Mouse (Mus musculus): ENCODE measurements around the gene Fam107a. TPM values are rescaled to one million over a fixed set of nuclear protein-coding genes. Genes with fewer than 3 reads are reported as not detected.

Gene Fam107a
- total RNA-seq, 2 experiments from 2014 or later: 284 to 286 TPM

DNA sequence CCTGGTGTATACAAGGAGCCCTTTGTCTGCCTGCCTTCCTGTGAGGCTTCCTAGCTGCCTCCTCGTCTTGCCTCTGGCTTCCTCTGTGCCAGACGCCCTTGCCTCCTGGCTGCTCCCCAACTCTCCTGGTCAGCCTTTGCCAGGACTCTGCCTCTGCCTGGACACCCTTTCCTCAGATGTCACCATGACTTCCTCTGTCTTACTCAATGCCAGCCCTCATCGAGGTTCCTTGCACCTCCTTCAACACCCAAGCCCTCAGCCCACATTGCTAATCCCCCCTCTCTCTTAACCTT lies 59.5 kb downstream of the Fam107a start:
- no peak for DNase-seq (ENCODE audit: extremely low spot score in 1 of 2, low spot score in 1 of 2)

DNA sequence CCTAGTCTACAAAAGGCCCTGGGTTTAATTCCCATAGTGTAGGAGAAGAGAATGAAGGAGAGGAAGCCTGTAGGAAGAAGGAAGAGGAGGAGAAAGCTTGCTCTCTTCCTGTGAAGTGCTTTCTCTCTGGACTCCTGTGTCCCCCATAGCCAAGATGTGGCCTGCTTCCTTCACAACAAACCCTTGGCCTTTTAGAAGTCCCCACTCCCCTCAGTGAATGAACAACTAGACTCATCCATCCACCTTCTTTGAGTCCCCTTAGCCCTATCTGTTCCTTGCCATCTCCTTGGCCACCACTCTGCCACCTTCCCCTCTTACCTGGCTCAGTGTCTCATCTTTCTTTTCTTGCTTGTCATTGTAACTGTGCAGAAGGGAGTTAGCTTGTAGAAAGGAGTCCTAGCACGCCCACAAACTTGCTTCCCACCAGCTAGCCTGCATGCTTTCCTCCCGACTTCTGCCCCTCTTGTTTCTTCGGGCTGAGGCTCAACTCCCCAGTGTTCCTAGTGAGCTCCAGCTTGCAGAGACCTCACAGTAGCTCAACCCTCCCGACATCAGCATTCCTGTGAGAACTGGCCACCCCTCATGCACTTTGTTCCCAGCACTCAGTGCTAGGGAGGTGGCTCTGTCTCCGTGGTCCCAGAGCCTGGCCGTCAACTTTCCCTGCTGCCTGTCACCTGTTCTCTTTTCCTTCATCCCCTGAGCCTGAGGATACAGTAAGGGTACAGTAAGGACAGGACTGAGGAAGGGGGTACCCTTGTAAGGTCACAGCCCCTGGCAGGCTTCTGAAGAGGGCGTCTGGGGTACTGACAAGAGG lies 60.1 kb downstream of the Fam107a start:
- DNase-seq (ENCODE audit: extremely low spot score in 1 of 2, low spot score in 1 of 2): no peak

DNA sequence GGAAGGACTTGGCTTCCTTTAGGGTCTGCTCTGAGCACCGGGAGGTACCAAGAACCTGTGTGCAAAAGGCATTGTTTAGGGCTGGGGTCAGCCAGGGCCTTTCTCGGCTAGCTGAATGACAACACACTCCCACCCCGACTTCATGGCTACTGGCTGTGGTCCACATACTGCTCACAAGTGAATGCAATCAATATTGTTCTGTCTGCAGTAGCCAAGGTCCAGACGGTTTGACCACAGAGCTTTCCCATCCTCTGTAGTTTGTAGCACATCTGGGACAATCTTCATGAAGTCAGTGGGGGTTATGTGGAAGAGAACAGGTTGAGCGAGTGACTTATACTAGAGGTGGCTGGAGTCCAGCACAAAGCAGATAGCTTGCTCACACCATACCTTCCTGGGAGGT lies 60.9 kb downstream of the Fam107a start:
- no peak for DNase-seq (ENCODE audit: extremely low spot score in 1 of 2, low spot score in 1 of 2)

DNA sequence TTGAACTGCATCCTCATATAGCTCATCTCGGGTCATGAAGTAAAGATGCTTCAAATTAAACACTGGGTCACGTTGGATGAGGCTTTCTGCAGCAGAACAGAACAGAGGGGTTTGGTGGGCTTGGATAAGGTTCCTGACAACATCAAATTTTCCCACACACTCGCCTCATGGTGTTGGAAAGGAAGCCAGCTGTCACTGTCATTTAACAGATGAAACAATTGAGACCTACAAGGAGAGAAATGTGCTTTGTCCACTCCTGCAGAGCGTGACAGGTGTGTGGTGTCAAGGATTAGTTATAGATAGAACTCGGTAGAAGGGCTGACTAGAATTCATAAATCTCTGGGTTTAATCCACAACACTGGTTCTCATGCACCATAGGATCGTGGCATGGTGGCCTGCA lies 61.8 kb downstream of the Fam107a start:
- DNase-seq (ENCODE audit: extremely low spot score in 1 of 2, low spot score in 1 of 2): no peak

DNA sequence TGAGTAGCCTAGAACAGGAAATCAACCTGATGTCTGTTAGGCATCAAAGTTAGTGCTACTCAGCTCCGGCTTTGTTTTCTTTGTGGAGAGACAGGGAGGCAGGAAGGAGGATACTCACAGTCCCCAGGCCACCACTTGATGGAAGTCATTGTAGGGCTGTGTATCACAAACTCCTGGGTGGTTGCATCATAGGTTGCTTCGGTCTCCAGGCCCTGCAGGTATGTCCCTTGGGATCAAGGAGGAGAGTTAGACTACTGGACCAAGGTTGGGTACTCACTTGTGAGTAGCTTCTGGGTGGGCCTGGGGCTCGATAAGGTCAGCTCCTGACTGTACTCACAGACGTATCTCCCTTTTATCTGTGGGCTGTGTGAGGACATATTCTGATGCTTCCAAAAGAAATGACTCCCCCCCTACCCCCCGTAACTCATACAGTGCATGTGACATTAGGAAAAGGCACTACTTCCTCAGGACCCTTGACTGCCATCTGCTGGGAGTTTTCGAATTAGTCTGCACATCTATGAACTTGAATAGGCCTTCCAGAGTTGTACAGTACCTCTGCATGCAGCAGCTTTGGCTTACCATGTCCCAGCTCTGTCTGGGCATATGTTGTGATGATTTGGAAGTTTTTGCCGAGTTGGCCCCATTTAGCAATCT lies 62.6 kb downstream of the Fam107a start:
- DNase-seq (ENCODE audit: extremely low spot score in 1 of 2, low spot score in 1 of 2): peak in 1 of 2 experiments; percentile 72

DNA sequence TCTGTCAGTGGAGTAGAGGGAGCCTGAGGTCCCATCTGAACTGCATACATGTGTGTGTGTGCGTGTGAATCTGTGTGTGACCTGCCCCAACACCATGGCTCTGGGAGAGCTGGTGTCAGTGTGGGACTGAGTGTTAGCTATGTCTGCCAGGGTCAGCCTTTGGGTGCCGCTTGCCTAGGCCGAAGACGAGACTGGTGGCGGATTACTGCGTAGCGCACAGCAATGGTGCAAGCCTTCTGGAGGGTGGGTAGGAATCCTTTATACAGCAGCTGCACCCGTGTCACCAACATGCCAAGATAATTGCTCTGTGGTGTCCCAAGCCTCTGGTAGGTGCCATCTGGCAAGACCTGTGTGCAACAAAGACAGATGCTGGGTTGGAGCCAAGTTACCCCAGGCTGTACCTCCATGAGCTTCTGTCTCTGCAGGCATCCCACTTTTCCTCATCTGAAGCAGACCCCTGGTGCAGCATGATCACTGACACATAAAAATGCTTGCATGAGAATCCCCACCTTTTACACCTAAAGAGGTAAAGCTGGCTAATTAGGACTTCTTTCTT lies 66.4 kb downstream of the Fam107a start:
- DNase-seq (ENCODE audit: extremely low spot score in 1 of 2, low spot score in 1 of 2): no peak

DNA sequence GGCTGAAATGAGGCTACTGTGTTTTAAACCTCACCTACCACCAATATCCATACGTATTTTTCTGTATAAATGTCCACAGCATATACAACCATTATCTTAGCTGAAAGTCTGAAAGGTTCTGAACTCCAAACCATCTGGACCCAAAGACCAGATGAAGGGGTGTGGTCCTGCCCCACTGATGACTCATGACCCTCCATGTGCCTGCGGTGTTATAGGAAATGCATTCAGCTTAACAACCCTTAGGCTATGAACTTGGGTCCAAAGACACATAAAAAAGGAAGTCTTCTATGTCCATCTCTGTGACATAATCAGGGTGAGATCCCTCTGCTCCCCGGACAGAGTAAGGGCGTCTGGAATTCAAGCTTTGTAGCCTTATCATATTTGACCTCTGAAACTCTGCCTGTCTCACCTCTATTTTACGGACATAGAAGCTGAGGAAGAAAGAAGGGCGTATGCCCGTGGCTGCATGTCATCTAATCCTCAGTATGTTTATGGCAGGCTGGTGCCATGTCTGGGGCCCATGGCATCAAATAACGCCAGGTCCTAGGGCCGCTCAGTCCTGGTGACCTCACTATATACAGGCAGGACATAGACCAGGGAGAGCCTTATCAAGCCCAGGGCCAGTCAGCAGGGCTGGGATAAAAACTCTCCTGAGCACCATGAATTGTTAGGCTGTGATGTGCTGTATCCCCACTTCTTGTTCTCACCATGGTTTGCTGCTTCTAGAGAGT lies 67.5 kb downstream of the Fam107a start:
- no peak for DNase-seq (ENCODE audit: extremely low spot score in 1 of 2, low spot score in 1 of 2)

DNA sequence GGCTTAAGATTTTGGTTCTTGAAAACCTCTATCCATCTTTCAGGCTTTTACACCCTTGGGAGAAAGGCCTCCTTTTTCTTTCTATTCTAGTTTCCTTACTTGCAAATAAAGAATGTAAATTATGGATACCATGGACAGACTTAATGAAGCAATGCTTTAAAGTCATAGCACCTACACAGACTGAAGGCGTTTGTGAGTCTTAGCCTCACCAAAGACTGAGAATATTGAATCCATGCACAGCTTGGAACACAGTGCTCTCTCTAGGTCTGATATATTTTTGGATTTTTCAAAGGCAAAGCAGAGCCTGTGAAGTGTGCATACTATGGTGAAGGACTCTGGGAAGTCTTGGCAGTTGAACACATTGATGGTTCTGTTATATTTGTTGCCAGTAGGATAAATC lies 68.6 kb downstream of the Fam107a start:
- no peak for DNase-seq (ENCODE audit: extremely low spot score in 1 of 2, low spot score in 1 of 2)

DNA sequence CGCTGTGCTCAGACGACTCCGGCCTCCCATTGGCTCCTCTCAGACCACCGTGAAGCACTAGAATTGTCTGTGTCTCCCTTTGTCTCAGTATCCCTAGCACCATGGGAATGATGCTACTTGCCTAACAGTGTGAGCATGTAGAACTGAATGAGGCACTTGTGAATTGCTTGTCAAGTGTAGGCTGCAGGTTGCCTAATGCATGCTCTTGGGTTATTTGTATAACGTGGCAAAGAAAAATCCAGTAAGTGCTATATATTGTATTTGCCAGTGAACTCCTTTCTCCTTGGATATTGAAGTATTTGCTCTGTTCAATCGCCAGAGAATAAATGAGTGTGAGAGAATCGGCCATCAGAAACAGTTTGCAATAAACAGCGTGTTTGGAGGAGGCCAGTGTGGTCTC lies 70.9 kb downstream of the Fam107a start:
- DNase-seq (ENCODE audit: extremely low spot score in 1 of 2, low spot score in 1 of 2): no peak

Other genes starting within 250 kb of the Fam107a start
- 10 to 100 TPM; 27.0 to 29.2 TPM for gene Rpp14, start 237.7 kb downstream of the Fam107a start, total RNA-seq (2021)
- gene Pxk, start 219.8 kb downstream of the Fam107a start, total RNA-seq (2021): 10 to 100 TPM; 25.4 to 25.6 TPM
- gene Pdhb, start 145.0 kb downstream of the Fam107a start, total RNA-seq (2021): 100 to 1,000 TPM; 184 to 202 TPM
- 10 to 100 TPM; 61.0 to 64.5 TPM for gene Kctd6, start 103.9 kb downstream of the Fam107a start, total RNA-seq (2021)
- under 1 TPM in 1 of 2 experiments, not detected in 1; 0.37 TPM for gene Acox2, start 58.7 kb downstream of the Fam107a start, total RNA-seq (2021)
- gene Oit1, start 60.7 kb upstream of the Fam107a start, total RNA-seq (2021): not detected

Data from layer of hippocampus, postnatal 25 days (tissue).